Mouse (Mus musculus): ENCODE results near the gene Sh3gl2. TPM values are rescaled to one million over a fixed set of nuclear protein-coding genes. Genes with fewer than 3 reads are reported as not detected.

Gene Sh3gl2
- polyA plus RNA-seq, 1 experiment = not detected

- Histone ChIP-seq H3K27ac (replicated peaks; ENCODE audit: low read depth, low read length) (no peak overlapping the region), H3K4me3 (ENCODE audit: insufficient read depth, low read depth, low read length) (no peak overlapping the region), H3K4me1 (ENCODE audit: control insufficient read depth, insufficient read depth, insufficient read length, low read length) (no peaks in the 10 kb centered on the region)
These were observed 464.3 kb downstream of the Sh3gl2 start for GRCm38 (mm10) chr4:85669271-85669670.

- Histone ChIP-seq H3K4me3 (ENCODE audit: insufficient read depth, low read depth, low read length) (no peak overlapping the region), H3K4me1 (ENCODE audit: control insufficient read depth, insufficient read depth, insufficient read length, low read length) (no peaks in the 10 kb centered on the region), H3K27ac (replicated peaks; ENCODE audit: low read depth, low read length) (no peak overlapping the region)
These were observed 464.8 kb downstream of the Sh3gl2 start for GRCm38 (mm10) chr4:85669735-85670134.

GRCm38 (mm10) chr4:85672290-85672689 lies 467.4 kb downstream of the Sh3gl2 start:
- H3K4me1 ChIP-seq (ENCODE audit: control insufficient read depth, insufficient read depth, insufficient read length, low read length) = no peaks in the 10 kb centered on the region
- H3K27ac ChIP-seq (replicated peaks; ENCODE audit: low read depth, low read length) = no peak overlapping the region
- H3K4me3 ChIP-seq (ENCODE audit: insufficient read depth, low read depth, low read length) = no peak overlapping the region

GRCm38 (mm10) chr4:85677621-85678020 lies 472.7 kb downstream of the Sh3gl2 start:
- no peak overlapping the region for H3K4me3 ChIP-seq (ENCODE audit: insufficient read depth, low read depth, low read length)
- no peak overlapping the region for H3K27ac ChIP-seq (replicated peaks; ENCODE audit: low read depth, low read length)
- no peaks in the 10 kb centered on the region for H3K4me1 ChIP-seq (ENCODE audit: control insufficient read depth, insufficient read depth, insufficient read length, low read length)

- Histone ChIP-seq H3K4me1 (ENCODE audit: control insufficient read depth, insufficient read depth, insufficient read length, low read length) (no peaks in the 10 kb centered on the region), H3K27ac (replicated peaks; ENCODE audit: low read depth, low read length) (no peak overlapping the region), H3K4me3 (ENCODE audit: insufficient read depth, low read depth, low read length) (no peak overlapping the region)
These were observed 481.2 kb downstream of the Sh3gl2 start for GRCm38 (mm10) chr4:85686160-85686559.
